Mouse (Mus musculus) mouse embryonic stem cell (cell line): ENCODE data around the gene Cdk9.

ENCODE experiments used
- in situ Hi-C, 2 experiments: fragments of 300-500 bp; cut with MboI; formaldehyde crosslinking; loops; 1 replicate in 1 of 2; 3 replicates in 1 of 2; pipeline ENCODE4 v1.14.3; 2019 to 2020; ENCODE audit warnings: low sequenced_read_pairs in 2 of 2, low pct_unique_long_range_greater_than_20kb in 1 of 2, mixed read lengths in 1 of 2; ENCODE audit not compliant: unreplicated experiment in 1 of 2

Cdk9 gene

DNA sequence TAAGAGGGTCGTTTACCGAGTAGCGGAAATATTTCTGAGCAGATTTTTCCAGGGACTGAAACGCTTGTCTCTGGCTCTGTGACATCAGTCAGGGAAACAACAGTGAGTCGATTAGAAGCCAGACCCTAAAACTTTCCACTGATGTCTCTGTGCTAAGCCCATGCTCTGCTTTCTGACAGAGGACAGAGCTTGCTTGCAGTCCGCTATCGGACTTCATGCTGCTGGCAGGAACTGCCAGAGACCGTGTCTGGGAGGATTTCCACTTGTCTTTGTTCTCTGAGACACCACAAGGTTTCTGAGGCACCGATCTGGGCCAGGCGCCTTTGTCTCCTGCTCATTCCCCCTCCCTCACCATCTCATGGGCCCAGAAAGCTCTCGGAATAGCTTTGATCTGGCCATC lies 45.1 kb downstream of the Cdk9 start:
- in situ Hi-C loops, result no loop called here

DNA sequence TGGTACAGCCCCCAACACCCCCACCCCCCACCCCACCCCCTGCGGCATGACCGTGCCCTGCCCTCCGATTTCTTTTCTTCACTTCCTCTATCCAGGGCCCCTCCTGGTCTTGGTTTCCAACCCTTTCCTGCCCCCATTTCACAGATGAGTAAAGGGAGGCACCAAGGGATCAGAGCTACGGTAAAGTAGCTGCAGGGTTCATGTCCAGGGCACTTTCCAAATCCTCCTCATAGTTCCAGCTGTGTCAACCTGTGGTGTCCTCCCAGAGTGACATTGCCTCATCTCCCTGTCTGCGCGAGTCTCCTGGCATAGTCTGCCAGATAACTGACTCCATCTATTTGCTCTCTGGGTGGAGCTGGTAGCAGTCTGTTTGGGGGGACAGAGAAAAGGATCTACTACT lies 47.0 kb downstream of the Cdk9 start:
- in situ Hi-C loops, result no loop called here

DNA sequence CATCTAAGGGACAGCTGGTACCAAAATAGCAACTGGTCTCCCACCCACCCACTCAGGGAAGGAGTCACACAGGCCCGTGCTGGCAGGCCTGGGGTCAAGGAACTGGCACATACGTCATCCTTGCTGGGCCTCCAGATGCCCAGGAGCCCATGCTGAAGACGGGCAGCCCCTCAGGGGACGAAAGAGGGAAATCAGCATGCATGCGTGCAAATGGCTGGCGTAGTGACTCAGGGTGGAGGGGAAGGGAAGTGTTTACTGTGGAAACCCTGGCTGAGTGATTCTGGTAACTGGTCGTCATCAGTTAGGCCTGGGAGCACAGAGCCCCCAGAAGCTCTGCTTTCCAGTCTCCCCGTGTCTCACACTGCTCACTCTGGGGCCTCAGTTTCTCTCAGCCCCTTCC lies 47.5 kb downstream of the Cdk9 start:
- in situ Hi-C loops, result no loop called here

DNA sequence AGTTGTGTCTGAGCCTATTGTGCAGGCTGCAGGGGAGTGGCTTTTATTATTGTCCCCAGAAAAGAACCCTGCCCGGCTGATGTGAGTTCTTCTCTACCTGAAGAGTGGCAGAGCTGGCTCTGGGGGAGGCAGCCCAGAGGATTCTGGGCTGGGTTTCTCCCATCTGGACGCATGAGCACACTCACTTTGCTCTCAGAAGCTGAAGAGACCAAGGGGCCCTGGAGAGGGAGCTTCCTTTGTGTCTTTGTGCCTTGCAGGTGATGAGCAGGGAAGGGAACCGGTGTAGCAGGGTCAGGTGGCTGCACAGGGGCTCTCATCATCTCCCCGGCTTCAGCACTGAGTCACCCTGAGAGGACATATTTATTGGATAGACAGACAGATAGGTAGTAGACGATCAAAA lies 50.6 kb downstream of the Cdk9 start:
- in situ Hi-C loops, result no loop called here

DNA sequence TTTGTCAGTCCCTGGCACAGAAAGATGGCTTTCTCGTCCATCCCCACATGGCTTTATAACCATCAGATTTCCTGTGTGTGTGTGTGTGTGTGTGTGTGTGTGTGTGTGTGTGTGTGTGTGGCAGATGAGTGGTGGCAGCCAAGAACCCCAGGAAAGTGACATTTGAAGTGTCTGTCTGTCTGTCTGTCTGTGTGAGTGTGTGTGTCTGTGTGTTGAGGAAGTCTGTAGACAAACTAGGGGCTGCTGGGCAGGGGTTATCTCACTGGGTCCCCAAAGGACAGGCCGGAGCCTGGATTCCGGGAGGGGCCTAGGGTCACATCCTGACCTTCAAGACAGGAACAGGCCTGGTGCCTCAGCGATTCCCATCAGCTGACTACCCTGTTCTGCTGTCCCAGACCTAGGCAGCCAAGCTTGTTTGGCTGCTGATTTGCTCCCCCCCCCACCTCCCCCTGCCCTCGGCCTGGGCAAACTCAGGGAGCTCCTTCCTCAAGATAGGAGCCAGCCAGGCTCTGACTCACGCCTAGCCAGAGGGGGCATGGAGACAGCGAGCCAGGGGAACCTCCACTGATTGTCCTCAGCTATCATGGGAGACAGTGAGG lies 51.3 kb downstream of the Cdk9 start:
- in situ Hi-C loops, result no loop called here

DNA sequence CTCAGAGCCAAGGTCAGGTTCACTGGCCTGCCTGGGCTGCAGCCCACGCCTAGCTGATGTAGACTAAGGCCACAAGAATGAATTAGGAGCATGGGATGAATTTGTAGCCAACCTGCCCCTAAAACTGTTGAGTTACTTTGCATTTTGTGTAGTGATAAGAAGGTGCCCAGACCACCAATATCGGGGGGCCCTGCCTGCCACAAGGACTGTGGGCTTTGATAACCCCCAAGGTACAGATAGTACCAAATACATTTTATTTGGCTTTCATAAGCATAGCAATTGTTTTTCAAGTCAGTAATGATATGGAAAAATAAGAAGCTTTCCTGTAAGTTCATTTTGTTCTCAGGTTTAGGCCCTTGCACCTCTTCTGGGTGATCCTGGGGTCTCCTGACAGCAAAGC lies 54.0 kb downstream of the Cdk9 start:
- in situ Hi-C loops, result no loop called here

DNA sequence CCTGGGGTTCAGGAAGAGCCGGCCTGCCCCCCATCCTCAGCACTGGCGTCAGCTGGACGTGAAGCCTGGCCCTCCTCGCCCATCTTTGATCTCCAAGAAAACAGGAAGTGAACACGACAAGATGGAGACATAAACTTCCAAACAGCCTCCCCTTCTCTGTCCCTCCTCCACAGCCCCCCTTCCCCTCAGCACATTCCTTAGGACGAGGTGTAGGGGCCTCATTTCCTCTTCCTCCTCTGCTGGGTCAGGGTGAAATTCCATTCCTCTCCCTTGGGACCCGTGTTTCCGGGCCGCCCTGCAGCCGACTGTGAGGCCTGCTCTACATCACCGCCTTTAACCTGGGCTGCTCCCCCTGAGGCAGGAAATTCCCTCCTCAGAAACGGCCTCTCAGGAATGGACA lies 57.0 kb downstream of the Cdk9 start:
- in situ Hi-C loops, result no loop called here
